Mouse (Mus musculus) forebrain, embryonic 15.5 days (tissue): ENCODE measurements at regions not wholly inside any gene's neighbourhood (a gene's known extent, or its start where the extent isn't known, plus 50 kb on each side); places are given as distances from the start of the nearest gene placed in this dataset.

Experiments
- ATAC-seq: fragments of 200-750 bp; cut with Nextera tagmentation; replicated peaks from 2 replicates; pipeline ENCODE4 v1.8.0; 2017; ENCODE audit warnings: mild to moderate bottlenecking, moderate TSS enrichment, moderate library complexity
- H3K27ac ChIP-seq: fragments of 300-500 bp; sonication (generic); replicated peaks from 2 replicates; pipeline ENCODE4 v1.5.1; 2015; ENCODE audit warnings: mild to moderate bottlenecking, inconsistent platforms
- H3K27me3 ChIP-seq: fragments of 300-500 bp; sonication (generic); 2 replicates; pipeline ENCODE4 v1.6.1; 2015; ENCODE audit warnings: inconsistent platforms
- H3K36me3 ChIP-seq: fragments of 300-500 bp; sonication (generic); 2 replicates; pipeline ENCODE4 v1.6.1; 2015; ENCODE audit warnings: mild to moderate bottlenecking, inconsistent platforms
- H3K4me1 ChIP-seq: fragments of 300-500 bp; sonication (generic); 2 replicates; pipeline ENCODE4 v1.6.1; 2015; ENCODE audit warnings: inconsistent platforms
- H3K4me2 ChIP-seq: fragments of 300-500 bp; sonication (generic); replicated peaks from 2 replicates; pipeline ENCODE4 v1.6.1; 2015; ENCODE audit warnings: mild to moderate bottlenecking, inconsistent platforms
- H3K4me3 ChIP-seq: fragments of 300-500 bp; sonication (generic); 2 replicates; pipeline ENCODE4 v1.5.1; 2015; ENCODE audit warnings: mild to moderate bottlenecking, inconsistent platforms
- H3K9ac ChIP-seq: fragments of 300-500 bp; sonication (generic); replicated peaks from 2 replicates; pipeline ENCODE4 v1.6.1; 2015; ENCODE audit warnings: mild to moderate bottlenecking, inconsistent platforms
- H3K9me3 ChIP-seq: fragments of 300-500 bp; sonication (generic); 2 replicates; pipeline ENCODE4 v1.6.1; 2016; ENCODE audit warnings: inconsistent platforms
- WGBS: fragments of 180-500 bp; shearing (Covaris S2); methylation state at CpG from one replicate; pipeline ENCODE4 v1.1.7; 2015; ENCODE audit warnings: mixed read lengths; 5-methylcytosine and 5-hydroxymethylcytosine counted together

DNA sequence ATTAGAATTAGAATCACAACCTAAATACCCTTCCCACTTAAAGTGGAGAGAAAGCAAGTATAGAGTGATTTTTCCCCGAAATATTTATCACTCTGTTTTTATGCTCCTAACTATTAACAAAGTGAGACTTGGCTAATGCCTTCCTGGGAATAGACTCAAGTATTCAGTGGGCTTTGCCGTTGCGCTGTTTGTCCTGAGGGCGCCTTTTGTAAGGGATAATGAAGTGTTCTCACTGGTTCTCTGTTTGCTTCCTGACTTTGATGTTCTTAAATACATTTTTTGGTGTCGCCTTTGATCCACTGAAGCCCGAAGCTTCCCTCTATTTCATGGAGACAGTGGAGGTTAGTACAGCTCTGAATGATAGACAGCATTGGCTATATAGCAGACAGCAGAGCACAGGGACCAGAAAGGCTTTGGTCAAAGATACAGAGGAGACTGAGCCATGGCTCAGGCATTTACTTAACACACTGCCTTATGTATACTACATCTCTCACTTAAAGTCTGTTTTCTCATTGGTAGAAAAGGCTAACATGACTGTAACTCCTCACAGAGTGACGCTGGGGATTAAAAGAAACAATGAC is 63.0 kb upstream of the Stxbp6 start:
- no peak overlapping the region for H3K27ac ChIP-seq
- H3K27me3 ChIP-seq = no peaks in the 10 kb centered on the region
- WGBS = 37% methylated on average over 7 of the region's 7 CpGs
- H3K36me3 ChIP-seq = no peaks in the 10 kb centered on the region
- H3K4me1 ChIP-seq = no peaks in the 10 kb centered on the region
- no peak for ATAC-seq
- H3K4me3 ChIP-seq = no peak overlapping the region
- H3K9me3 ChIP-seq = no peaks in the 10 kb centered on the region
- H3K9ac ChIP-seq = no peak overlapping the region
- H3K4me2 ChIP-seq = no peak overlapping the region

DNA sequence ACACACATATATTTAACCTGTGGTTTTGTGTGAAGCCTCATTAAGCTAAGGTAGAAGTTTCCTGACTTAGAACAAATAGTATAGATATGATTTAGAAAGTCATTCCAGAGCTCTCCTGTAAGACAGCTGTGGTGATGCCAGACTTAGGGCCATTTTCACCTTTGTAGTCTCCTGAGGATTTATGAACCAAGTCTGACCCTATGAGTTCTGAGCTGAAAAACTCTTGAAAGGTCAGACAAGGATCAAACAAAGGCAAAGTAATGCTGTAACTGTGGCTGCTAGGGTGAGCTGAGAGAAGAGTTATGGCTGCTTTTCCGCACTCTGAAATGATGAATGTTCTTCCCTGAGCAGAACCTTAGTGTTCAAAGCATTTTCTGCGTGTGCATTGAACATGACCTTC is 58.9 kb upstream of the Stxbp6 start:
- ATAC-seq = no peak
- Histone ChIP-seq H3K27ac (no peak overlapping the region), H3K36me3 (no peaks in the 10 kb centered on the region), H3K9ac (no peak overlapping the region), H3K27me3 (no peaks in the 10 kb centered on the region), H3K4me3 (no peak overlapping the region), H3K4me2 (no peak overlapping the region), H3K9me3 (no peaks in the 10 kb centered on the region), H3K4me1 (no peaks in the 10 kb centered on the region)
- 76% methylated on average over 2 of the region's 2 CpGs for WGBS

DNA sequence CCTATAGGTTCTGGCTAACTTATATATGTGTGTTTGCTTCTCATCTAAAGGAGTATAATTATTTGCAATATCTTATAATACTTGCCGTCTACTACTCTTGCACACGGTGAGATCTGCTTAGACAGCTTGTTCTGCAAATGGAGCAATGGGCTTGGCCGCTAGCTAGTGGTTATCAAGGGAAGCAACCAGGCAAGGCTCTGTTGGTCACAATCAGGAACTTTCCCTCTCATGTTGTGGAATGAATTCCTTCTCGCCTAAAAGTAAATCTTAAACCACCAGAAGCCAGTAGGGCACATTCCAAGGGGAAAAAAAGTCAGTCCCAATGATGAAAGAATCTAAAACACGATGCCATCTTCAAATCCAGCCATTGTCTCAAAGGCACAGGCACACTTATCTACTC is 56.6 kb upstream of the Stxbp6 start:
- ATAC-seq = no peak
- Histone ChIP-seq H3K36me3 (no peaks in the 10 kb centered on the region), H3K9me3 (no peaks in the 10 kb centered on the region), H3K4me2 (no peak overlapping the region), H3K9ac (no peak overlapping the region), H3K4me3 (no peak overlapping the region), H3K27ac (no peak overlapping the region), H3K4me1 (no peaks in the 10 kb centered on the region), H3K27me3 (no peaks in the 10 kb centered on the region)
- 88% methylated on average over 5 of the region's 5 CpGs for WGBS

DNA sequence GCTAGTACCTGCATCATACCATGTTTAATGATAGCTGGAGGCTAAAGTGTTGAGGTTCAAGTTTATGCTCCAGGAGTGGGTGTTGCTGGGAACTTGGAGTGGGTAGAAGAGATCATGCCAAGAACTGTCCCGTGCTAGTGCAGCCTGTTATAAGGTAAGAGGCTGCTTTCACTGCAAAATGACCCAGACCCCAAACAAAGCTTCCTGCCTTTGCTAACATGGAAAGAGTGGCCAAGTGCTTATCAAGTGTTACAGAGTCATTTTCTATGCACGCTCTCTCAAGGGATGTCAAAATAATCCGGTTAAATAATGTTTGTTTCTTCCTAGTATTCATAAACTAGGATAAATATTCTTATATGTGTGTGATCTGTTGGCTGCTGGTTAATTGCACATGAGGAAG is 51.4 kb upstream of the Stxbp6 start:
- H3K36me3 ChIP-seq = no peaks in the 10 kb centered on the region
- WGBS = 73% methylated on average over 3 of the region's 3 CpGs
- H3K27me3 ChIP-seq = no peaks in the 10 kb centered on the region
- H3K9ac ChIP-seq = no peak overlapping the region
- no peaks in the 10 kb centered on the region for H3K4me1 ChIP-seq
- H3K4me3 ChIP-seq = no peak overlapping the region
- H3K9me3 ChIP-seq = no peaks in the 10 kb centered on the region
- H3K27ac ChIP-seq = no peak overlapping the region
- no peak overlapping the region for H3K4me2 ChIP-seq
- no peak for ATAC-seq
